Mouse (Mus musculus): Measurements from ENCODE around the gene Sh3glb2.

The Sh3glb2 gene

DNA sequence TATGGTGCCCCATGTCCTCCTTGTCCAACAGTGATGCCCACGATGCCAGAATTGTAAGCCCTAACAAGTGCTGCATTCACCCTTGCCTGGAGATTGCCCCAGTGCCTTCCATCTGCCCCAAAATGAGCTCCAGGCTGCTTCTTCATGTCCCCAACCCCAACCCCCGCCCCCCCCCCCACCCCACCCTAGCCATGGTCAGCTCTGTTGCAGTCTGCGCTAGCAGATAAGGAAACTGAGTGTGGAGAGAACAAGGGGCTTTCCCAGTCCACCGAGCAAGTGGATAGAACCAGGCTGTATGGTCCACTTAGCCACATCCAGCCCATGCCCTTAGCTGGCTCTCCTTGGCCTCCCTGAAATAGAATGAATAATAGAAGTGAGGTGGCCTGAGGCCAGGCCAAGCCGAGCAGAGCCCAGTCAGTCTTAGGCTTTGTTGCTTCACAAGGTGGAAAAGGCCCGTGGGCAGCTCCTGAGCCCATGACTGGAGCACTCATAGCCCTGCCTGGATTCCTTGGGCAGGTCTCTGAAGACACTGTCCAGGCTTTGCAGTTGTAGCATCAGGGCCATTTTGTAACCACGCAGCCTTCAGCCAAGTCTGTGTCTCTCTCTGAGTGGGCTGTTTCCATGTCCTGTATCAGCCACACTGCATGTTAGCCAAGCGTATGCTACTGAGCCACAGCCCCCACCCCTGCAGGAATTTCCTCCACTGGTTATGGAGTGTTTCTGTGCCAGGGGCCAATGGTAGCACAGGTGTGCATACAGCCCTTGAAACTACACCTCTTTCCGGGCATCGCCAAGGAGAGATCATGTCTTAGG is 21.6 kb upstream of the Sh3glb2 start:
- DNase-seq (ENCODE audit: low spot score): no peak

DNA sequence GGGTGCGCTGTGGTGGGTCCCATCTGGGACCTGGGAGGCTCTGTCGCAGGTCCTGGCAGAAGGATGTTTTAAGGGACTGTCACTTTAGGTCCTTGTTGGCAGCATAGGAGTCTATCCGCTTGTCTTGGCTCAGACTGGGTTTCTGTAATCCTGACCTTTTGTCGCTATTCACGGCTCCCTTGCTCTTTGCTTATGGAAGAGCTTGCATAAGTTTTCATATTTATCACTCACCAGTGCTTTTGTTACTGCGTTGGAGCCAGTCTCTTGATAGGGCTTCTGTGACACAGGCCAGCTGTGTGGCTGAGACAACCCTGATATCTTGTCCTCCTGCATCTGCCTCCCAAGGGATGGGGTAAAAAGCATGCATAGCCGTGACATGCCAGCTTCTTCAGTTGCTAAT is 20.2 kb upstream of the Sh3glb2 start:
- DNase-seq (ENCODE audit: low spot score): no peak

DNA sequence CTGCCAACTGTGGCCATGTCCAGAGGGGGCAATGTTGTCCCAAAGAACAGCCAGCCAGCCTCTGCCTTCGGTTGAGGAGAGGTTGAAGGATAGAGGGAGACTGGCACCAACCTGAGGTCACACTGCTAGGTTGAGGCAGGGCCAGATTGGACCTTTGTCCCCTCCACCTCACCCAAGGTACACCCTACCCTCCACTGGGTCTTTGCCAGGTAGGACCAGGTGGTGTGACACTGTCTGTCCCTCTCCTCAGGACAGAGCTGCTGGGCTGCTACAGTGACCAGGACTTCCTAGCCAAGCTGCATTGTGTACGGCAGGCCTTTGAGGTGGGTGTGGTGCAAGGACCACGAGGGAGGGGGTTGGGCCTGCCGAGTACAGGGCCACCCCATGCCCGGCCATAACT is 18.6 kb upstream of the Sh3glb2 start:
- no peak for DNase-seq (ENCODE audit: low spot score)

DNA sequence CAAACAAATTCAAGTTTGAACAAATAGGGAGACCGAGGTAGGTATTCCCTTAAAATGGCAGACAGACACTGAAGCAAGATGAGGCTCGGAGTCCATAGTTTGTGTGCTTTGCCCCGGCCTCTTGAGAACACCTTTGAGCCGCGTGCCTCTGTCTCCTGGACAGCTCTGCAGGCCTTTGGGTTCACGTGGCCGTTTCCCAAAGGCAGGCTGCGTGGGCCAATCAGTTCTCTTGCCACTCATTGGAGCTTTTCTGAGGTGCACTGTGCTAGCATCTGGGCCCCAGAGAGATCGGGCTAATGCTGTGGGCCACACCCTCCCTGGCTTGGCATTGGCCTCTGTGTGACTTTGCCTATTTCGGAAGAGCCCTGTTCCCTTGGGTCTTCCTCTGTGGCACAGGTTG is 16.8 kb upstream of the Sh3glb2 start:
- DNase-seq (ENCODE audit: low spot score): no peak

DNA sequence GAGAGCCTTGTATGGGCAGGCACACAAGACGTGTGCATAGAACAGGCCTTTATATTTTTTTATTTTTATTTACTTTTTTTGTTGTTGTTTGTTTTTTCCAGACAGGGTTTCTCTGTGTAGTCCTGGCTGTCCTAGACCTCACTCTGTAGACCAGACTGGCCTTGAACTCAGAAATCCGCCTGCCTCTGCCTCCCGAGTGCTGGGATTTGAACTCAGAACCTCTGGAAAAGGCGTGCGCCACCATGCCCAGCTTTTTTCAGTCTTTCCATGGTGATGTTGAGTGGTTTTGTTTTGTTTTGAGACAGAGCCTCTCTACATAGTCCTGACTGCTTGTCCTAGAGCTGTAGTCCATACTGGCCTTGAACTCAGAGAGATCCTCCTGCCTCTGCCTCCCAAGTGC is 13.6 kb upstream of the Sh3glb2 start:
- no peak for DNase-seq (ENCODE audit: low spot score)

DNA sequence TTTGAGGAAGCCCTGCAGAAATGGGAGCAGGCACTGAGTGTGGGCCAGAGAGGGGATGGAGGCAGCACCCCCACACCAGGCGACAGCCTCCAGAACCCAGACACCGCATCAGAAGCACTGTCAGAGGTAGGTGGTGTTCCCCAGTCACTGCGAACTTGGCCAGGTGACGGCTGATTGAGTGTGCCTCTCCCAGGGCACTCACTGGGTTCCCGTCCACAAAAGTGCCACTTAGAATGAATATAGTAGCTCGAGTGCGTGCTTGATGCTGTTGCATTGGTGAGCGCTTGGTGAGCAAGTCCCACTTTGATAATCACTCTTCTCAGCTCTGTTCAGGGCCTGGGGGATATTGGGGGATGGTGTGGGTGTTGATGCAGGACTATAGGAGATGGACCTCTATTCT is 12.4 kb upstream of the Sh3glb2 start:
- no peak for DNase-seq (ENCODE audit: low spot score)

DNA sequence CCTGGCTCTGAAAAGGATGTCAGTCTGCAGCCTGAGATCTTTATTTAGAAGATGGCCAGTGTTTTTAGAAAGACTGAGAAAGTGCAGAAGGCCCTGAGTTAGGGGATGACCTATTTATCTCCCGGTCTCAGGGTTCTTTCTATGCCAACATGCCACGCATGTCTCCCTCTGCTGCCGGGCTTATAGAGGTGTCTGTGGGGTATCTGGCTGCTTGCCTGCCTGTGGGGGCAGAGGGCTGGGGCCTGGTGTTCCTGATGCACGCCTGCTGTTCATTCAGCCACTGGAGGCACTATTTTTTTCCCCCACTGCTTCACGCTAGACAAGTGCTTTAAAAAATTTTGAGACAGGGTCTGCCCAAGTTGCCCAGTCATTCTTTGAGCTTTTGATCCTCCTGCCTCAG is 7.1 kb upstream of the Sh3glb2 start:
- DNase-seq (ENCODE audit: low spot score): no peak

DNA sequence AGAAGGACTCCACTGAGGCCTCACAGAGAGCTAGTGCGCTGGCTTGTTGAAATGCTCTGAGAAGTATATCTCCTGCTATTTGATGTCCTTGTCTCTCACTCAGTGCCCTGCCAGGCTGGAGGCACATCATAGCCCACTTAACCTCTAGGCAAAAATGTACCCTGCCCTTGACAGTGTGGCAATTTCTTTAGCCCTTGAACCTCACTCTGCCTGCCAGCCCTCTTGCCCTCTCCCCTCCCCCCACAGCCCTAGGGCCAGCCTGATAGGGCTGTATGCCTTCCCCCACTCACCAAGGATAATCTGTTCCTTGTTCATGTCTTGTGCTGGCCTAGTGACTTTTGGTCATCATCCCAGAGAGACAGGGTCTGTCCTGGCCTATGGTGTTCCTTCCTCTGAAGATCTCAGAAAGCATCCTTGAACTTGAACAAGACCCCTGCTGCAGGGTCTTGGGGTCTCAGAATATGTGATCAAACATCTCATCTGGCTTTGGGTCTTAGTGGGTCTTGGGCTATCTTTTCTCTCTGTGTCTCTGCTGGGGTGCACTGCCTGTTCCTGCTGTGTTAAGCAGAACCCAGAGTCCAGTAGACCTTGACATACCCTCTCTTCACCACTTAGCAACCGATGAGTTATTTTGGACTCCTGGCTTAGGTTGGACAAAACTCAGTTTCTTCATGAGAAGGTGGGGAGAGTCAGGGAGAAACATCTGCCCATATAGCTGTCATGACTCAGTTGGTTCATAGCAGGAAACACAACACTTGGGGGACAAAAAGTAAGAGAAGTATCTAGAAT is 6.3 kb upstream of the Sh3glb2 start:
- no peak for DNase-seq (ENCODE audit: low spot score)

DNA sequence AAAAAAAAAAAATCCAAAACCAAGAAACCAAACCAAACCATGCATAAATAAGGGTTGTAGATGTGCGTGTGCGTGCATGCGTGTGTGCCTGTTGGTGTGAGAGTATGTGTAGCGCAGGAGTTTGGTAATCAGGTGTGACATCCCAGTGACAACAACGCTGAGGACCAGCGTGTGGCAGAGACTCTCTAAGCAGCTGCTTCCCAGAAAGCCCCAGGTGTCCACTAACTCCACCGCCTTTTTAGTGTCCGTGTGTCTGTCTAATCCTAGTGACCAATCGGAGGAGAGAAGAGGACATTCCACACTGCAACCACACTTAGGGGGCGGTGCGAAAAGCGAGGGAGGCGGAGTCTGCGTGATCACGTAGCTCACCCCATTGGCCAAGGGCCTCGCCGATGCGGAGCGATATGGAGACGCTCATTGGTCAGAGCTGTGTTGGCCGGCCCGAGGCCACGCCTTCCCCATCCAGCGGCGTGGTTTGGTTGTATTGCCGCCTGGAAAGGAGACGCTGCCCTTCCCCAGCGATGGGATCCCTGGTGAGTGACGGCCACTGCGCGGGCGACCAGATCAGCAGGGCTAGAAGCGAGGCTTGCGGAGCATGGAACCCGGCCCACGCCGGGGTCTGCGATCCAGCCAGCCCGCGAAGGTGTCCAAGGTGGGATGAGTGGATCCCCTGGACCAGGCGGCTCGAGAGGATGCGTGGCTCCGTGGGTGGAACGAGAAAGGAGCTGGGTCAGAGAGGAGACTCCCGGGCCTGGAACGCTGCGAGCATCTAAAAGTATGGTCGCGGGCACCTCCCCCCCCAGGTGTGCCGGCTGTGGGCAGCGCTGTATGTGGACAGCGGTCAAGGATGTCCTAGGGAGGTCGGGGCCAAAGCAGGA is 4.9 kb upstream of the Sh3glb2 start, which contains the start of gene Miga2:
TSS of gene Miga2 (plus strand) at position 461 of the 878 bp plus-strand sequence.
- DNase-seq (ENCODE audit: low spot score): peak; percentile 98

DNA sequence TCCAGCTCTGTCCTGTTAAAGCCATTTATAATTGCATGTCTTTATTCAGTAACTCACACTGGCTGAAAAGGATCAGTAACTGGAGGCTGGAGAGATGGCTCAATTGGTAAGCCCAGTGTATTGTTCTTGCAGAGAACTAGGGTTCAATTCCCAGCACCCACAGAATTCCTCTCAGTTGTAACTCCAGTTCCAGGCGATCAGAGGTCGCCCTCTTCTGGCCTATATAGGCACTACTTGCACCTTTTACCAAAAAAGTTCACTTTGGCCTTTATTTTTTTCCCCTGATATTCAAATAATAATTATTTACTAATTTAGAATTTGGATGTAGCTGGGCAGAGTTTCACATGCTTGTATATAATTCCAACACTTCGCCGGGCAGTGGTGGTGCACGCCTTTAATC is 3.7 kb upstream of the Sh3glb2 start:
- no peak for DNase-seq (ENCODE audit: low spot score)

DNA sequence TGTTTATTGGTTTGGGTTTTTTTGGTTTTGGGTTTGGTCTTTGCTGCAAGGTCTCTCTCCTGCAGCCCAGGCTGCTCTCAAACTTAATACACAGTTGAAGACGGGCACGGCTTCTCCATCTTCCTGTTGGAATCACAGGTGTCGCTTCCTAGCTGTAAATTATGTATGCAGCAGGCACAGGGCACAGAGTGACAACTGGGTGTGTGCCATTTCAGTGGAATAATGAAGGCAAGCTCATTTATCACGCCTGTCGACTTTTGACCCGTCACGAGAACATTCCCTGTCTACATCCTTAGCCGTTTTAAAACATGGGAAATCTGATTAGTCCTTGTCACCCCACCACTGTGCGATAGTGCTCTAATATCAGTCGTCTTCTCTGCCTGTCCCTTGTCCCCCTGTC is 1.5 kb upstream of the Sh3glb2 start:
- DNase-seq (ENCODE audit: low spot score): no peak

DNA sequence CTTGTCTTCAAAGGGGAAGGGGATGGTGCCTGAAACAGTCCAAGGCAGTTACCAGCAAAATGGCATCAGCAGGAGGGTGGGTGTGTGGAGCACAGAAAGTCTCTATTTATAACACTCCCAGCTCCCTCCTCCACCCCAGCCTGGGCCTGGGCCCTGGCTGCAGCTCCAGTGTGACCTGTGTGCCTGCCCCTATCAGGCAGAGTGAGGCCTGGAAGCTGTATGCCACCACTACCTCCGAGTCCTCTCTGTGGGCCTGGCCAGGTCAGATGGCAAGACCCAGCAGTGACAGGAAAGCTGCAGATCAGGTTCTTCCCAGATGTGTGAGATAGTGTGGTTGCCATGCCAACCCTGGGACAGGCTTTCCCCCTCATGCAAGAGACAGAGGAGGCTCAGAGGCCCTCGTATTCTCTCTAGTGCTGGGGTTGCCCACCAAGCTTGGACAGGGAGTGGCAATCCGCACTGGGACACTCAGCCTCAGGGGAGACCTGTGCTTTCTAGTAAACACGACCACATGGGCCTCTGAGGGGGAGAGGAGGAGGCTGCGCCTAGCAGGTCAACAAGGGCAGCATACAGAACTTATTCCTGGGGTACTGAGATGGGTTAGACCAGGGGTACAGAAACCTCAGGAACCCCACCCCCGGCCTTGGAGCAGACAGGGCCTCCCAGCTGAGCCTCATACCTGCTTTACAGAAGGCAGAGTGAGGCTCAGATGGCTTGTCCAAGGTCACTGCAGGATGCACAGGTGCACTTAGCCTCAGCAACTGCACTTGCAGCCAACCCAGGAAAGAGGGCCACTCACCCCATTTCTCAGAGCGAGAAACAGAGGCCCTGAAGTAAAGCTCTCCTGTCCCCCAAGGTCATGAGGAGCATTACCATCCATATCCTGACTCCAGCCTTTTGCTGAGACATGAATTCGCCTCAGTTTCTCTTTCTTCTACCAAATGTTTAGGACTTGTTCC is 1.3 kb downstream of the Sh3glb2 start:
- no peak for DNase-seq (ENCODE audit: low spot score)

DNA sequence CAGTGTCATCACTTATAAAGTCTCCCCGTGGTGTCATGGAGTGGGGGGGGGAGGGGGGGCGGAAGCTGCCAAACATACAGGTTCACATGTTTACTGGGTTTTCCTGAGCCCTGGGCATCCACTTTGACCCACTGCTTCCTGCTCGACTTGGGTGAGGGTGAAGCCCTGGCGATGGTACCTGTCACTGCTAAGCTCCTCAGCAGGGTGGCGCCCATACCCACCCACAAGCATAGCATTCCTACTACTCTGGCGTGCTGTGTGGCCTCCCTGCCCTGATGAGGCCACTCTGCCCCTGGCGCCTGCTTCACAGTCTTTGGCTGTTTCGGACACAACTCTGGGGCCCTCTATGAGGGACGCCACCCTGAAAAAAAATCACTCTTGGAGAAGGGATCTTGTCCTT is 2.2 kb downstream of the Sh3glb2 start:
- DNase-seq (ENCODE audit: low spot score): no peak

DNA sequence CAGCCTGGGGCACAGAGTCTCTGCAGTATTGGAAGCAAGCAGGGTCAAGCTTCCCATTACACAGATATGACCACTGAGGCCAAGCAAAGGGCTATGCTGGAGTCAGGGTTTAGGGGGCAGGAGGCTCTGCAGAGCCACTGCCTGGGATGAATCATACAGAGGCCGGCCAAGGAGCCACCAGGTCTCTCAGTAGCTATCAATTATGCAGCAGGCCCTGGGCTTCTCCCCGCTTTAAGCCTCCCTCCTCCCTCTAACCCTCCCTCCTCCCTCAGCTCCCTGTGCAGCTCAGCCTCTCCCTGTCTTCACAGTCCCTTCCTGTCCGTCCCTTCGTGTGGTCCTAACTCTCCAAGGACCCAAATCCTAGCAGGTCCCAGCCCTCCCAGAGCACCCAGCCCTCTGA is 2.9 kb downstream of the Sh3glb2 start:
- no peak for DNase-seq (ENCODE audit: low spot score)

DNA sequence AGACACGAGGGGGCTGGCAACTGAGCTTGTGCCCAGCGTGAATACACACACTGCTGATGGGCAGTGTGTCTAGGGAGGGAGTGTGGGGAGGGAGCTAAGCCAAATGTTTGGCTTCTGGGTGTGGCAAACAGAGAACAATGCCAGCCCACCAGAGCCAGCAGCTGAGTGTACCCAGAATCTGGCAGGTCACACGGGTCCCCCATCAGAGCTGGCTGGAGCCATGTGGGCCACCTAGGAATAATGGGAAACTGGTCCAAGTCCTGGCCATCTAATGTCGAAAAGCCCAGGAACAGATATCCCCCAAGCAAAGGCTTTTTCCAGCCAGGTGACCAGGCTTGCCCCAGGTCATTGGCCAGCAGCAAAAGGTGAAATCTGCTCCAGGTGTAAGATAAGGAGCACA is 3.3 kb downstream of the Sh3glb2 start:
- DNase-seq (ENCODE audit: low spot score): no peak

DNA sequence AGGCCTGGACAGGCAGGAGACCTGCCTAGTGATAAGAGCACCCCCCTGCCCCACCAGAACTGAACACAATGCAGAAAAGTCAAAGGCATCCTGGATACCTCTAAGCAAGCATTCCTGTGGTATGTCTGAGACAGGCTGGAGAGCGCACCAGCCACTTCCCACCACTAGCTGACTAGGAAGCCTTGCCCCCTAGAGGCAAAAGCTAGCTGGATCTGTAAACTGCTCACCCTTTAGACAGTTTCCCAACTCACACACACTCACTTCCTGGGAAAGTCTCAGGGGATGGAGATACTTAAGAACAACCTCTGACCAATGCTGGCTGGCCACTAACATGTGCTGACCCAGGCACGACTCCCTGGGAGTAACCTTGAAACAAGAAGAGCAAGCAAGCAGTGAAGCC is 8.0 kb downstream of the Sh3glb2 start:
- no peak for DNase-seq (ENCODE audit: low spot score)

DNA sequence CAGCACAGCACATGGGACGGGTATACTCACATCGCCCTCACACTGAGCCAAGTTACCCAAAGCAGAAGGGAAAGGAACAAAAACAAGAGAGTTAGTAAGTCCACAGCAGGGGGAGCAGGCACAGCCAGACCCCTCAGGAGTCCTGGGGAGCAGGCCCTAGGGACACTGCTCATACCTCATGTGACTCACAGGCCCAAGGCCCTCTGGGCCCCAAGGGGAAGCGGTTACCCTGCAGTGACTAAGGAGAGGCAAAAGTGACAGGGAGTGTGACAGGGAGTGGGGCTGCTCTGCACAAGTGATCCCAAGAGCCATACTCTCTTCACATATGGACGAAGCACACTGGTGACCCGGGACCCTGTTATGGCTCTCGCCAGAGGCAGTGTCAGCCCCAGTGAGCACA is 9.9 kb downstream of the Sh3glb2 start:
- DNase-seq (ENCODE audit: low spot score): no peak

DNA sequence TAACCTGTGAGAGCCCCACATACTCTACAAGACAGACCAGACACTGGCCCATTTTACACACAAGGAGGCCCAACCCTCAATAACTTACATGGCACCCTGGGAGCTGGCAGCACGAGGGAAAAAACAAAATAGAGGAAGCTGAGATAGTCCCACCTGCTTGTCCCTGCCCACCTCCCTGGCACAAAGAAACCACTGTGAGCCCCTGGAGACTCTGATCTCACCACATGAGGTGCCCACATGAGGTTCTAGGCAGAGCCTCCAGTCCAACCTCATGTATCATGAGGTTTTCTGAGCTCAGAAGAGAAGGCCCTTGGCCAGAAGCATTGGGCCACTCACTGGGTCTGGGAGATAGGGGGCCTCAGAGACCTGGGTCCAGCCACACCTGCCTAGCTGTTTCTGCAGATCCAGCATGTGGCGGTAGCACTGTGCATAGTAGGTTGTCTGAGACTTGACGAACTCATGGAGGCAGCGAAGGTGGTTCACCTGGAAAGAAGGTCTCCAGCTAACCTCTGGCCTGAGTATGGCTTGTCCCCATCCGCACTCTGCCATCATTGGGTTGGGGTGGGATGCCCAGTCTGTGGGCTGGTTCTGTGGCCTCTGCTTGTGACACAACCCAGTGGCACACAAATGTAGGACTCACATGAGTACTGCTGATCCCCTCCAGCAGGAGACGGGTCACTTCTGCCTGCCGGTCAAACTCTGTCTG is 13.0 kb downstream of the Sh3glb2 start:
- DNase-seq (ENCODE audit: low spot score): no peak

DNA sequence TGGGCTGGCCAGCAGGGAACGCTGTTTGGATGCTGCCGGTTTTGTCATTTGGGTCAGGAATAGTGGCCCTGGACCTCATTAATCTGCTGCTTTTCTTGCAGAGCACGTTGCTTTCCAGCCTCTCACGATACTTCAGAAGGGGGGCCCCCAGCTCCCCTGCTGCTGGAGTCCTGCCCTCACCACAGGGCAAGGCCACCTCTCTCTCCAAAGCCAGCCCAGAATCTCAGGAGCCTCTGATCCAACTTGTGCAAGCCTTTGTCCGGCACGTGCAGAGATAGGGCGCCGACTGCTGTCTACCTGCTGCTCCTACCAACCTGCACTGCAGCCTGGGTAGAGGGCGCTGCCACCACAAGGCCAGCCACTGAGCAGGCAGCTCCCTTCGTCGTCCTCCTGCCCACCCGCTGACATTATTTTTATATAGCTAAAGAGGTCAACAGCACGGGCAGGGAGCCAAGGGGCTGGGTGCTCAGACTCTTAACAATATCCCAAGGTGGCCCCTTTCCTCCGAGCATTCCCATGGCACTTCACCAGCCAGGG is 15.5 kb downstream of the Sh3glb2 start:
- DNase-seq (ENCODE audit: low spot score): peak; percentile 51

DNA sequence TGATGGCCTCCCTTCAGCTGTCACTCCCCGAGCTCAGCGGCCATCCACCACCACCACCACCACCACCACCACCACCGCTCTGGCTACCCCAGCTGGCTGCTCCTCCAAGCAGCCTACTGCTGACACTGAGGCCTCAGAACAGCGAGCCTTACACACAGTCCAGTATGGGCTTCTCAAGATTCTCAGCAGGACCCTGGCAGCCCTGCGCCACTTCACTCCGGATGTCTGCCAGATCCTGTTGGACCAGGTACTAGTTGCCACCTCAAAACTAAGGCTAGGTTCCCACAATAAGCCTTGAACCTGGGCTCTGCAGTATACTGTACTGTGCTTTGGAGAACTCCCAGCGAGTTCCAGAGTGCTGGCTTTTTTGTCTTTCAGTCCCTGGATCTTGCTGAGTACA is 16.6 kb downstream of the Sh3glb2 start:
- DNase-seq (ENCODE audit: low spot score): no peak

Data from ovary, postnatal 36 days (tissue).